Mouse (Mus musculus) heart, postnatal 0 days (tissue): Measurements from ENCODE around the gene Pfkl.

Experiments
- CTCF ChIP-seq: IDR thresholded peaks from 2 replicates; pipeline ENCODE4 v1.5.1; 2016; ENCODE audit warnings: antibody characterized with exemption, control low read depth, low read depth
- EP300 ChIP-seq: IDR thresholded peaks from 2 replicates; pipeline ENCODE4 v1.6.1; 2016; ENCODE audit warnings: antibody characterized with exemption, low read depth

DNA sequence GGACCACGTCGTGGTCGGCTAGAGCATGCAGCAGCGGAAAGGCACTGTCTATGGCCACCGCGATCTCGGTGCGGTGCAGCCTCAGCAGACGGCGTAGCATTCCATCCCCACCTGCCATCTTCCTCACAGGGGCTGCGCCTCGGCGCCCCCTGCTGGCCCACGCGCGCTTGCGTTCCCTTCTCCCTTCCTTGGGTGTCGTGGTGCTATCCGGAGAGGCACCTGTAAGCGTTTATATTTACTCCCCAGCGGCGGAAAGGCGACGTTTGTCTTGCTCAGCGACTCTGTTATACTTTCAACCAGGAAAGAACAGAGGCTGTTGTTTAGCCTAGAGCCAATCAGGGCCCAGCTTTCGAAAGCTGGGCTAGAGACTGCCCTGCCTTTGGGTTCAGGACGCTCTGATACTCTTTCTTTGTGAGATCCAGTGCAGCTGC, 33.5 kb upstream of the Pfkl start, which contains the start of gene Aire:
- TF ChIP-seq CTCF = peak; percentile 67
- no peak for TF ChIP-seq EP300
